Mouse (Mus musculus): ENCODE results near the gene 1810049J17Rik. TPM values are rescaled to one million over a fixed set of nuclear protein-coding genes. Genes with fewer than 3 reads are reported as not detected.

The 1810049J17Rik gene
- polyA plus RNA-seq, 1 experiment from 2014 or later: 0.33 TPM

DNA sequence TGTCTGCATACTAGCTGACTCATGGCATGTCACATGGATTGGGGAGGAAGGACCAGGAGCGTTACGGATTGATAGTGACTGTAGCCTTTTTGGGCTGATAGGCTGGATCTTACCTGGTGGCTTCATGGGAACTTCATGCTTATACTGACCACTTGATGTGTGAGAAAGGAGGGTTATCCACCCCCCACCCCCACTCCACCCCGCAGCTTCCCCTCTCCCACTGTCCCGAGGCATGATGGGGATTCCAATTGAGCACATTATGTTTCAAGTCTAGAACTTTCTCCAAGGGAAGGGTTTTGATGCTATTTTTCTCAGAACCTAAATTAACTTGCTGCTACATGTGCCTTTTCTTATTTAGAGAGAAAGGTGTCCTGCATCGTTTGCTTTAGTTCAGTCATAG lies 36.7 kb upstream of the 1810049J17Rik start:
- Histone ChIP-seq H3K9me3 (ENCODE audit: low read length) (no peaks in the 10 kb centered on the region), H3K4me2 (replicated peaks; ENCODE audit: low read depth, low read length) (no peak overlapping the region), H3K27me3 (replicated peaks; ENCODE audit: insufficient read depth, low read length) (no peaks in the 10 kb centered on the region), H3K4me3 (ENCODE audit: low read depth, low read length) (no peak overlapping the region), H3K9ac (replicated peaks; ENCODE audit: low read depth) (no peak overlapping the region), H3K4me1 (ENCODE audit: insufficient read depth, low read depth, low read length) (no peaks in the 10 kb centered on the region), H3K27ac (ENCODE audit: low read length) (no peak overlapping the region), H3K36me3 (ENCODE audit: insufficient read depth, low read length) (peaks cover 5% of the 10 kb centered on the region)
- WGBS: 93% methylated on average over 5 of the region's 5 CpGs
- DNase-seq (ENCODE audit: low spot score): no peak
- ATAC-seq: no peak
- TF ChIP-seq CTCF (IDR thresholded peaks at IDR 0.05) (no peak), EP300 (IDR thresholded peaks at IDR 0.05) (no peak)

DNA sequence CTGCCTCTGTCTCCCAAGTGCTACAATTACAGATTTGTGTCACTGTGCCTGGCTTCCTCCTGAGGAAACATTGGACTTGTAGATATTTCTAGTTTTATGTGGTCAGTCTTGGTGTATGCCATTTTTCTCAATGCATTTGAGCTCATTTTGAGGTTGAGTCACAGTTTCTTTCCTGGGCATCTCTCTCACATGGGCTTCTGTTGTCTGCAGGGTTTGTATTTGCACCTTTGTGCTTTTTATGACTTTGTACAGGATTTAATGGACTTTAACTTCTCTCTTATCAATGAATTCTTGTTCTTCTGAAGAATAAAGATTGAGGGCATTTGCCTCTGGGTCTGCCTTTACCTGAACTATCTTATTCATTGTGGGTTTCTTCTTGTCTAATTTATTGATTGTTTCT lies 35.8 kb upstream of the 1810049J17Rik start:
- TF ChIP-seq CTCF (IDR thresholded peaks at IDR 0.05): no peak
- TF ChIP-seq EP300 (IDR thresholded peaks at IDR 0.05): no peak
- H3K36me3 ChIP-seq (ENCODE audit: insufficient read depth, low read length): peaks cover 5% of the 10 kb centered on the region
- no peak overlapping the region for H3K9ac ChIP-seq (replicated peaks; ENCODE audit: low read depth)
- H3K9me3 ChIP-seq (ENCODE audit: low read length): no peaks in the 10 kb centered on the region
- DNase-seq (ENCODE audit: low spot score) (no peak), ATAC-seq (no peak)
- H3K4me2 ChIP-seq (replicated peaks; ENCODE audit: low read depth, low read length): no peak overlapping the region
- H3K4me3 ChIP-seq (ENCODE audit: low read depth, low read length): no peak overlapping the region
- H3K4me1 ChIP-seq (ENCODE audit: insufficient read depth, low read depth, low read length): no peaks in the 10 kb centered on the region
- no peaks in the 10 kb centered on the region for H3K27me3 ChIP-seq (replicated peaks; ENCODE audit: insufficient read depth, low read length)
- no peak overlapping the region for H3K27ac ChIP-seq (ENCODE audit: low read length)

- no peaks in the 10 kb centered on the region for H3K9me3 ChIP-seq (ENCODE audit: low read length)
- TF ChIP-seq CTCF (IDR thresholded peaks at IDR 0.05) (no peak), EP300 (IDR thresholded peaks at IDR 0.05) (no peak)
- H3K4me3 ChIP-seq (ENCODE audit: low read depth, low read length): no peak overlapping the region
- no peaks in the 10 kb centered on the region for H3K27me3 ChIP-seq (replicated peaks; ENCODE audit: insufficient read depth, low read length)
- DNase-seq (ENCODE audit: low spot score): no peak
- WGBS: 55% methylated on average over 7 of the region's 7 CpGs
- H3K9ac ChIP-seq (replicated peaks; ENCODE audit: low read depth): no peak overlapping the region
- peaks cover 4% of the 10 kb centered on the region for H3K36me3 ChIP-seq (ENCODE audit: insufficient read depth, low read length)
- ATAC-seq: no peak; the same call in none of the 2 replicates
- H3K4me2 ChIP-seq (replicated peaks; ENCODE audit: low read depth, low read length): no peak overlapping the region
- peak overlapping the region; percentile 33 for H3K27ac ChIP-seq (ENCODE audit: low read length)
- H3K4me1 ChIP-seq (ENCODE audit: insufficient read depth, low read depth, low read length): no peaks in the 10 kb centered on the region
Observed at GRCm38 (mm10) chr15:12355907-12356306, 34.2 kb upstream of the 1810049J17Rik start.

- 68% methylated on average over 6 of the region's 6 CpGs for WGBS
- no peak overlapping the region for H3K4me2 ChIP-seq (replicated peaks; ENCODE audit: low read depth, low read length)
- H3K9me3 ChIP-seq (ENCODE audit: low read length): no peaks in the 10 kb centered on the region
- H3K27me3 ChIP-seq (replicated peaks; ENCODE audit: insufficient read depth, low read length): no peaks in the 10 kb centered on the region
- peak overlapping the region; percentile 33; the same call in 1 of the 2 replicates for H3K27ac ChIP-seq (ENCODE audit: low read length)
- no peaks in the 10 kb centered on the region; the same call in none of the 2 replicates for H3K36me3 ChIP-seq (ENCODE audit: insufficient read depth, low read length)
- H3K4me1 ChIP-seq (ENCODE audit: insufficient read depth, low read depth, low read length): no peaks in the 10 kb centered on the region
- TF ChIP-seq EP300 (IDR thresholded peaks at IDR 0.05): peak; percentile 17; the same call in 1 of the 2 replicates
- TF ChIP-seq CTCF (IDR thresholded peaks at IDR 0.05): no peak
- no peak overlapping the region for H3K4me3 ChIP-seq (ENCODE audit: low read depth, low read length)
- ATAC-seq: peak; percentile 42
- H3K9ac ChIP-seq (replicated peaks; ENCODE audit: low read depth): no peak overlapping the region
- peak; percentile 32 for DNase-seq (ENCODE audit: low spot score)
Observed at GRCm38 (mm10) chr15:12355261-12355660, 33.6 kb upstream of the 1810049J17Rik start.

GRCm38 (mm10) chr15:12354281-12354810 lies 32.6 kb upstream of the 1810049J17Rik start:
- H3K9ac ChIP-seq (replicated peaks; ENCODE audit: low read depth): no peak overlapping the region
- H3K27ac ChIP-seq (ENCODE audit: low read length): no peak overlapping the region
- H3K9me3 ChIP-seq (ENCODE audit: low read length): no peaks in the 10 kb centered on the region
- no peaks in the 10 kb centered on the region for H3K4me1 ChIP-seq (ENCODE audit: insufficient read depth, low read depth, low read length)
- ATAC-seq: peak; percentile 74
- no peaks in the 10 kb centered on the region for H3K27me3 ChIP-seq (replicated peaks; ENCODE audit: insufficient read depth, low read length)
- H3K36me3 ChIP-seq (ENCODE audit: insufficient read depth, low read length): peaks cover 7% of the 10 kb centered on the region; the same call in 1 of the 2 replicates
- TF ChIP-seq EP300 (IDR thresholded peaks at IDR 0.05): no peak
- peak; percentile 59 for TF ChIP-seq CTCF (IDR thresholded peaks at IDR 0.05)
- 86% methylated on average over 2 of the region's 2 CpGs for WGBS
- DNase-seq (ENCODE audit: low spot score): peak; percentile 76
- no peak overlapping the region for H3K4me3 ChIP-seq (ENCODE audit: low read depth, low read length)
- H3K4me2 ChIP-seq (replicated peaks; ENCODE audit: low read depth, low read length): no peak overlapping the region

DNA sequence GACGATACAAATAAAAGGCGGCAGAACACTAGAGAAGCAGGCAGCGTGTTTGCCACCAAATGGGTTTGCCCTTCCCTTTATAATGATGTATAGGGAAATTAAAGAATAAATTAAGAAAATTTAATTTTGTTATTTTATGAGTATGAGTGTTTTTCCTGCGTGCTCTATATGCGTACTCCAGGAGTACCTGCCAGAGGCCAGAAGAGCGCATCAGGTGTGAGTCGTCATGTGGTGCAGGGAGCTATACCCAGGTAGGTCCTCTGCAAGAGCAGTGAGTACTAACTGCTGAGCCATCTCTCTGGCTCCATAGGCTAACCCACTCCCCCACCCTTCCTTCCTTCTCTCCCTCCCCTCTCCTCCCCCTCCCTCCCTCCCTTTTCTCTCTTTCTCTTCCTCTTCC lies 29.8 kb upstream of the 1810049J17Rik start:
- H3K4me1 ChIP-seq (ENCODE audit: insufficient read depth, low read depth, low read length): no peaks in the 10 kb centered on the region
- H3K36me3 ChIP-seq (ENCODE audit: insufficient read depth, low read length): peaks cover 8% of the 10 kb centered on the region; the same call in 1 of the 2 replicates
- H3K9ac ChIP-seq (replicated peaks; ENCODE audit: low read depth): no peak overlapping the region
- ATAC-seq (no peak), DNase-seq (ENCODE audit: low spot score) (no peak)
- H3K27ac ChIP-seq (ENCODE audit: low read length): no peak overlapping the region
- 95% methylated on average over 7 of the region's 7 CpGs for WGBS
- no peak overlapping the region for H3K4me2 ChIP-seq (replicated peaks; ENCODE audit: low read depth, low read length)
- H3K9me3 ChIP-seq (ENCODE audit: low read length): no peaks in the 10 kb centered on the region
- H3K27me3 ChIP-seq (replicated peaks; ENCODE audit: insufficient read depth, low read length): no peaks in the 10 kb centered on the region
- H3K4me3 ChIP-seq (ENCODE audit: low read depth, low read length): no peak overlapping the region
- TF ChIP-seq EP300 (IDR thresholded peaks at IDR 0.05): no peak
- no peak for TF ChIP-seq CTCF (IDR thresholded peaks at IDR 0.05)

Measured in lung, postnatal 0 days (tissue).